Mouse (Mus musculus): ENCODE results near the gene Ms4a18. TPM values are rescaled to one million over a fixed set of nuclear protein-coding genes. Genes with fewer than 3 reads are reported as not detected.
A peak's percentile ranks its signal among the peaks of the same experiment; 100 is the strongest.

The Ms4a18 gene
- polyA plus RNA-seq, 1 experiment, result not detected

GRCm38 (mm10) chr19:10959978-10960346 lies 57.9 kb downstream of the Ms4a18 start:
- WGBS, result 42% methylated on average over 12 of the region's 12 CpGs
- H3K27ac ChIP-seq (ENCODE audit: insufficient read depth, low read depth, low read length), result no peak overlapping the region
- DNase-seq, result no peak
- H3K36me3 ChIP-seq (ENCODE audit: control insufficient read depth, insufficient read depth, low read length), result no peaks in the 10 kb centered on the region
- no peaks in the 10 kb centered on the region for H3K4me1 ChIP-seq (ENCODE audit: control insufficient read depth, insufficient read depth, low read length)
- no peak for TF ChIP-seq POLR2A (IDR thresholded peaks at IDR 0.05; ENCODE audit: low read depth, low read length)
- no peak for TF ChIP-seq CTCF (conservative IDR thresholded peaks at IDR 0.05; ENCODE audit: insufficient read depth, insufficient read length, low read depth, low read length)
- no peak overlapping the region for H3K4me3 ChIP-seq (ENCODE audit: insufficient read depth, low read depth, low read length)
- no peaks in the 10 kb centered on the region for H3K27me3 ChIP-seq (replicated peaks; ENCODE audit: control insufficient read depth, insufficient read depth, low read length)

- 26% methylated on average over 11 of the region's 11 CpGs for WGBS
- H3K36me3 ChIP-seq (ENCODE audit: control insufficient read depth, insufficient read depth, low read length), result no peaks in the 10 kb centered on the region
- no peak overlapping the region for H3K4me3 ChIP-seq (ENCODE audit: insufficient read depth, low read depth, low read length)
- no peak overlapping the region for H3K27ac ChIP-seq (ENCODE audit: insufficient read depth, low read depth, low read length)
- no peak for TF ChIP-seq POLR2A (IDR thresholded peaks at IDR 0.05; ENCODE audit: low read depth, low read length)
- peak; percentile 51 for TF ChIP-seq CTCF (conservative IDR thresholded peaks at IDR 0.05; ENCODE audit: insufficient read depth, insufficient read length, low read depth, low read length)
- H3K4me1 ChIP-seq (ENCODE audit: control insufficient read depth, insufficient read depth, low read length), result no peaks in the 10 kb centered on the region
- H3K27me3 ChIP-seq (replicated peaks; ENCODE audit: control insufficient read depth, insufficient read depth, low read length), result no peaks in the 10 kb centered on the region
- DNase-seq, result peak; percentile 75
Measured at GRCm38 (mm10) chr19:10959085-10959977, 58.5 kb downstream of the Ms4a18 start.

DNA sequence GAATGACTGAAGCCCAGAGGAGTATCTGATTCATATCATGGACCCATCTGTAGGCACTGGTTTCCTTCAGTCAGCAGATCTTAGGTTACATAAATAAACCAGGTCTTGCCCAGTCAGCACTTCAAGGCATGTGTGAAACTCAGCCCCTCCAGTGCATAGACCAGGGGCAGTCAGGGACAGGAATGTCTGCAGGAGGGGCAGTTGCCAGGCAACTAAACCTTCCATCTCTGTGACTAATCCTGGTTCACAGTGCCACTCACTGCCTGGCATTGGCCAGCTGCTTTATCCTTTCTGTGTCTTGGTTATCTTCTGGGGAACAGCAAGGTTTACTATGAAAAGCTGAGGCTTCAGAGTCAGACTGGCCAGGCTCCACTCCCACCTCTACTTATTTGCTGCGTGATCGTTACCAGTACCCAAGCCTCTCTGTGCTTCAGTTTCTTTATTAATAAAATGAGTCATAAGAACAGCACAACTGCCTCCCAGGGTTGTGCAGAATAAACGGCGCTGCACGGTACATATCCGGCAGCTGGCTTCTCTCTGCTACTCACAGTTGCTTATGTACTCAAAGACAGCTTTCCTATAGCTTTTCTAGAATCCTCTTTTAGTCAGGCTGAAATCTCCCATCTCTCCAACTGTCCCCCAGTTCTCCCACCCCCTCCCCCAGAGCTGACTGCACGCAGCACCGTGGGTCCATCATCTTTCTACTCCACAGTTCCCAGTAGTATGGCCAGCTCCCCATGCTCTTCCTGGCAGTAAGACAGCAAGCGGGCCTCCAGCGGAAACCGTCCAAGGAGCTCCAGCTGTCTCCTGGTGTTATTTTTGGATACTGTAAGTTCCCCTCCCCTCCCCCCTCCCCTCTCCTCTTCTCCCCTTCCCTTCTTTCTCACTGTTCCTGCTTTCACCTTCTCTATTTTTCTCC lies 65.6 kb downstream of the Ms4a18 start:
- no peaks in the 10 kb centered on the region for H3K27me3 ChIP-seq (replicated peaks; ENCODE audit: control insufficient read depth, insufficient read depth, low read length)
- 56% methylated on average over 11 of the region's 11 CpGs for WGBS
- TF ChIP-seq POLR2A (IDR thresholded peaks at IDR 0.05; ENCODE audit: low read depth, low read length) (no peak), CTCF (conservative IDR thresholded peaks at IDR 0.05; ENCODE audit: insufficient read depth, insufficient read length, low read depth, low read length) (no peak)
- DNase-seq, result peak; percentile 24
- no peak overlapping the region for H3K4me3 ChIP-seq (ENCODE audit: insufficient read depth, low read depth, low read length)
- H3K27ac ChIP-seq (ENCODE audit: insufficient read depth, low read depth, low read length), result 0 out of 2 replicates have a peak overlapping the region, but pooled peaks have one; percentile 39
- H3K4me1 ChIP-seq (ENCODE audit: control insufficient read depth, insufficient read depth, low read length), result peaks cover 9% of the 10 kb centered on the region
- no peaks in the 10 kb centered on the region for H3K36me3 ChIP-seq (ENCODE audit: control insufficient read depth, insufficient read depth, low read length)

GRCm38 (mm10) chr19:10949558-10949957 lies 68.3 kb downstream of the Ms4a18 start:
- DNase-seq, result no peak
- Histone ChIP-seq H3K4me1 (ENCODE audit: control insufficient read depth, insufficient read depth, low read length) (peaks cover 10% of the 10 kb centered on the region), H3K4me3 (ENCODE audit: insufficient read depth, low read depth, low read length) (peak overlapping the region; percentile 24; the same call in 1 of the 2 replicates), H3K27me3 (replicated peaks; ENCODE audit: control insufficient read depth, insufficient read depth, low read length) (no peaks in the 10 kb centered on the region), H3K36me3 (ENCODE audit: control insufficient read depth, insufficient read depth, low read length) (no peaks in the 10 kb centered on the region), H3K27ac (ENCODE audit: insufficient read depth, low read depth, low read length) (peak overlapping the region; percentile 46; the same call in 1 of the 2 replicates)
- whole genome bisulfite sequencing, result 28% methylated on average over 9 of the region's 9 CpGs
- TF ChIP-seq POLR2A (IDR thresholded peaks at IDR 0.05; ENCODE audit: low read depth, low read length), result no peak
- TF ChIP-seq CTCF (conservative IDR thresholded peaks at IDR 0.05; ENCODE audit: insufficient read depth, insufficient read length, low read depth, low read length), result no peak

- H3K27me3 ChIP-seq (replicated peaks; ENCODE audit: control insufficient read depth, insufficient read depth, low read length), result no peaks in the 10 kb centered on the region
- WGBS, result under 1% methylated on average over 30 of the region's 30 CpGs
- H3K4me1 ChIP-seq (ENCODE audit: control insufficient read depth, insufficient read depth, low read length), result peaks cover 10% of the 10 kb centered on the region
- DNase-seq, result peak; percentile 98
- no peaks in the 10 kb centered on the region for H3K36me3 ChIP-seq (ENCODE audit: control insufficient read depth, insufficient read depth, low read length)
- peak within 1 kb of the TSS; percentile 46; the same call in 1 of the 2 replicates for H3K27ac ChIP-seq (ENCODE audit: insufficient read depth, low read depth, low read length)
- TF ChIP-seq POLR2A (IDR thresholded peaks at IDR 0.05; ENCODE audit: low read depth, low read length) (peak; percentile 42), CTCF (conservative IDR thresholded peaks at IDR 0.05; ENCODE audit: insufficient read depth, insufficient read length, low read depth, low read length) (no peak)
- H3K4me3 ChIP-seq (ENCODE audit: insufficient read depth, low read depth, low read length), result peak within 1 kb of the TSS; percentile 78
Measured at GRCm38 (mm10) chr19:10949112-10949511, 68.7 kb downstream of the Ms4a18 start, which contains the start of gene Ccdc86. Gene Ccdc86, minus strand, starts transcription at chr19:10949266.

DNA sequence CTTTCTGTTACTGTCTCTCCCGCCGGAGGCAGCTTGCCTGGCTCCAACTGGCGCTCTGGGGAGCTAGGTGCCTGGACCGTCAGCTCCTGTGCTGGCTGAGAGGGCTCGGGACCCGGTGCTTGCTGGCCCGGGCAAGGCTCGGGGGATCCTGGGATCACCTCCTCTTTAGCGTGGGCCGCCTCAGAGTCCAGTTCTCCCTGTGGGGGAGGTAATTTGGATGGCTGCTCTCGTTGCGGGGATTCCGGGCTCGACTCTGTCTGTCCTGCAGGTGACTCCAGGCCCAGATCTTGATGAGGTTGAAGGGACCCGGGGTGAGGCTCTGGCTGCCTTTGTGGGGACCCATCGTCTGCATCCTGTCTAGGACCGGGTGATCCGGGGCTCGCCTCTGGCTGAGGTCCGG lies 69.4 kb downstream of the Ms4a18 start:
- Histone ChIP-seq H3K4me3 (ENCODE audit: insufficient read depth, low read depth, low read length) (peak overlapping the region; percentile 78), H3K4me1 (ENCODE audit: control insufficient read depth, insufficient read depth, low read length) (peaks cover 10% of the 10 kb centered on the region), H3K36me3 (ENCODE audit: control insufficient read depth, insufficient read depth, low read length) (no peaks in the 10 kb centered on the region), H3K27ac (ENCODE audit: insufficient read depth, low read depth, low read length) (no peak overlapping the region), H3K27me3 (replicated peaks; ENCODE audit: control insufficient read depth, insufficient read depth, low read length) (no peaks in the 10 kb centered on the region)
- no peak for TF ChIP-seq CTCF (conservative IDR thresholded peaks at IDR 0.05; ENCODE audit: insufficient read depth, insufficient read length, low read depth, low read length)
- TF ChIP-seq POLR2A (IDR thresholded peaks at IDR 0.05; ENCODE audit: low read depth, low read length), result no peak
- DNase-seq, result no peak
- under 1% methylated on average over 20 of the region's 20 CpGs for WGBS

Data from kidney, adult 2 months (tissue).